Mouse (Mus musculus): Measurements from ENCODE around the gene Nup50.

- TF ChIP-seq EP300 (IDR thresholded peaks at IDR 0.05; ENCODE audit: low read depth) (no peak), CTCF (IDR thresholded peaks at IDR 0.05; ENCODE audit: low read depth) (no peak)
These were observed 21.1 kb downstream of the Nup50 start for GRCm38 (mm10) chr15:84944319-84944718.
